In genomic region chr10:87039340-87039739, GRCm38 (mm10) we compare ENCODE assay signal across 25 mouse cellular contexts. TPM values are rescaled to one million over a fixed set of nuclear protein-coding genes. Genes with fewer than 3 reads are reported as not detected.
"Had no signal": no experiment of that assay in that cellular context is flagged by ENCODE, and none has a peak within 500 bp of the region (broad histone marks: within the 10 kb centered on the region; RNA-seq: fewer than 3 reads in every experiment).

No protein-coding gene starts in this region.

- H3K27ac ChIP-seq: midbrain, embryonic 10.5 days; midbrain, embryonic 12.5 days; neural tube, embryonic 13.5 days; neural tube, embryonic 15.5 days had no signal

- H3K4me2 ChIP-seq: lung, embryonic 14.5 days; midbrain, embryonic 12.5 days; neural tube, embryonic 13.5 days; neural tube, embryonic 15.5 days had no signal

- H3K4me3 ChIP-seq: midbrain, embryonic 10.5 days; midbrain, embryonic 12.5 days; myocyte; neural tube, embryonic 13.5 days; neural tube, embryonic 15.5 days had no signal

- H3K9ac ChIP-seq: lung, embryonic 14.5 days; midbrain, embryonic 12.5 days; neural tube, embryonic 13.5 days; neural tube, embryonic 15.5 days had no signal

- H3K9me3 ChIP-seq: midbrain, embryonic 10.5 days; midbrain, embryonic 12.5 days; neural tube, embryonic 13.5 days; neural tube, embryonic 15.5 days had no signal

- H3K27me3 ChIP-seq: neural tube, embryonic 15.5 days had no signal

- DNase-seq: lung, embryonic 14.5 days; lung, postnatal 10 days; lung, postnatal 4 days; midbrain, embryonic 14.5 days; retina, postnatal 1 day; right cerebral cortex, adult 18-20 months; right cerebral cortex, postnatal 25 days; right cerebral cortex, postnatal 4 days; spleen, adult 18-20 months; thymus, adult 18-20 months; thymus, postnatal 14 days; thymus, postnatal 36 days had no signal

- H3K36me3 ChIP-seq: midbrain, embryonic 10.5 days; midbrain, embryonic 12.5 days; neural tube, embryonic 13.5 days; neural tube, embryonic 15.5 days had no signal

- ATAC-seq: midbrain, embryonic 16.5 days had no signal

RNA-seq across cellular contexts. Expression of gene 1700113H08Rik, which starts 18.5 kb away (rescaled TPM):
- total RNA-seq: megakaryocyte, adult 5-6 weeks; megakaryocyte-erythroid progenitor cell, adult 5-6 weeks had no signal
- polyA plus RNA-seq: lung, embryonic 14.5 days; lung, embryonic 16.5 days; myocyte; small intestine, adult 2 months; stomach, embryonic 14.5 days; stomach, embryonic 16.5 days; thymus, postnatal 0 days had no signal

RNA-seq across cellular contexts. Expression of gene Stab2, which starts 31.5 kb away (rescaled TPM):
- total RNA-seq: megakaryocyte-erythroid progenitor cell, adult 5-6 weeks had no signal
